Mouse (Mus musculus) thymus, postnatal 14 days (tissue): ENCODE measurements around the gene Lrg1.
A peak's percentile ranks its signal among the peaks of the same experiment; 100 is the strongest.
"Not testable (repeated sequence)": the region's sequence is repeated elsewhere in the genome, so short reads cannot be mapped to it uniquely, and the experiment has no call there.

Source experiments
- DNase-seq: peaks from one replicate; pipeline ENCODE4 v3.0.0; 2021

Gene Lrg1

DNA sequence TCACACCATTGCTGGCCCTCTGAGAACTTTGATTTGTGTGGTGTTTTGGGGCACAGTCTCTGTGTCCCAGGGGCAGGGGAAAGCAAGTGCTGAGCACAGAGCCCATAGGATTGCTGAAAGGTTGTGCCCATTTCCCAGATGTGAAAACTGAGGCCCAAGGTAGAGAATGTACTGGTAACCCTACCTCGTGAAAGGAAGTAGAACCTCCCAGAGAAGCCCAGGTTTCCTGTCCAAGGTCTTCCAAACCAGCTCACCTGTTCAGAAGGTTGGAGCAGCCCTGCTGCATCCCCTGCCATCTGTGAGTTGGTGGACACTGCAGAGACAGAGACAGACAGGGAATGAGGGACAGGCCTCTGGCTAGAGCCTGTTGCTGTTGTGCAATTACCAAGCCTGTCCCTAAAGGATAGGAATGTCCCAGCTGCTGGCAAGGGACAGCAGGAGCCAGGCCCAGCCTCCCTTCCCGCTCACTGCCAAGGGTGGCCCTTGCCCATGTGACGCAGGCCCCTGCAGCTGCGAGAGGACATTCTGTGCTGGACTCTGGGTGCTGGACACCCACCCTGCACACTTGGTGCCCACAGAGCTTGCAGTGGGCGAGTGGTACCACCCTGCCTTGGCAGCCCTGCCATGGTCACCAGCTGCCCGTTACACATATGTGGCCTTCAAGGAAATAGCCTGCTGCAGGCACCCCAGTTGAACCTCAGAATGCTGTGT is 13.3 kb downstream of the Lrg1 start:
- no peak for DNase-seq

DNA sequence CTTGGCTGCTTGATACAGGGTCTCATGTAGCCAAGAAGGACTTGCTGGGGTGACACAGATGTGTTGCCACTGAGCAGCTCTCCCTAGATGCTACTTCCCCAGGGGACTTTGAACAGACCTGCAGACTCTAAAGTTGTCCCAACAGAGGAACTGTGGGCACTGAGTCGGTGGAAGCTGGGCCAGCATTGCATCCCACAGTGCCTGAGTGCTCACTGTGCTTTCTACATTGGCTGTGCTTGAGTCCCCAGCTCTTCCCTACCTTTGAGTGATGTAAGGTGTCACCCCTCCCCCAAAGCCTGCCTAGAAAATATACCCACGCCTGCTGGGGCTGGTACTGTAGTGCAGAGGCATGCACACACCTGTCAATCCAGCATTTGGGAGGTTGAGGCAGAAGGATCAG is 14.1 kb downstream of the Lrg1 start:
- DNase-seq = no peak

DNA sequence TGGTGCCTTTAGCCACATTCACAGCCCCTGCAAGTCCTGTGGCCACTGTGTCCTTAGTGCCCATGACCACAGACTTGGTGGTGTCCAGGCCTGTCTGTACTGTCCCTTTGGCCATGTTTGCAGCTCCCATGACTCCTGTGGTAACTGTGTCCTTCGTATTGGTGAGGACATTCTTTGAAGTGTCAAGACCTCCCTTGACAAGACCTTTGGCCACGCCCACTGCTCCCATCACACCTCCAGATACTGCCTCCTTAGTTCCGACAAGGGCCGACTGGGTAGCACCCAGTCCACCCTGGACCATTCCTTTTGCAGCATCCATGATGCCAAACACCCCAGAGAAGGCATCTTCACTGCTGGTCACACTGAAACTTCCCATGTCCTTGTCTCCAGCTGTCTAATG is 14.8 kb downstream of the Lrg1 start:
- DNase-seq = no peak

DNA sequence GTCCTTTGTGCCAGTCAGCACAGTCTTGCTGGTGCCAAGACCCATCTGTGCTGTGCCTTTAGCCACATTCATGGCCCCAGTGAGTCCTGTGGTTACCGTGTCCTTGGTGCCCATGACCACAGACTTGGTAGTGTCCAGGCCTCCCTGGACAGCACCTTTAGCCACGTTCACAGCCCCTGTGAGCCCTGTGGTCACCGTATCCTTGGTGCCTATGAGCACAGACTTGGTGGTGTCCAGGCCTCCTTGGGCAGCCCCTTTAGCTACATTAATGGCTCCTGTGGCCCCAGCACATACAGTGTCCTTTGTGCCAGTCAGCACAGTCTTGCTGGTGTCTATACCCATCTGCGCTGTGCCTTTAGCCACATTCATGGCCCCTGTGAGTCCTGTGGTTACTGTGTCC is 15.4 kb downstream of the Lrg1 start:
- DNase-seq = not testable (repeated sequence)

DNA sequence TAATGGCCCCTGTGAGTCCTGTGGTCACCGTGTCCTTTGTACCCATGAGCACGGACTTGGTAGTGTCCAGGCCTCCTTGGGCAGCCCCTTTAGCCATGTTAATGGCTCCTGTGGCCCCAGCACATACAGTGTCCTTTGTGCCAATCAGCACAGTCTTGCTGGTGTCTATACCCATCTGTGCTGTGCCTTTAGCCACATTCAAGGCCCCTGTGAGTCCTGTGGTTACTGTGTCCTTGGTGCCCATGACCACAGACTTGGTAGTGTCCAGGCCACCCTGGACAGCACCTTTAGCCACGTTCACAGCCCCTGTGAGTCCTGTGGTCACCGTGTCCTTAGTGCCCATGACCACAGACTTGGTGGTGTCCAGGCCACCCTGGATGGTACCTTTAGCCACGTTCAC is 17.0 kb downstream of the Lrg1 start:
- DNase-seq = not testable (repeated sequence)

DNA sequence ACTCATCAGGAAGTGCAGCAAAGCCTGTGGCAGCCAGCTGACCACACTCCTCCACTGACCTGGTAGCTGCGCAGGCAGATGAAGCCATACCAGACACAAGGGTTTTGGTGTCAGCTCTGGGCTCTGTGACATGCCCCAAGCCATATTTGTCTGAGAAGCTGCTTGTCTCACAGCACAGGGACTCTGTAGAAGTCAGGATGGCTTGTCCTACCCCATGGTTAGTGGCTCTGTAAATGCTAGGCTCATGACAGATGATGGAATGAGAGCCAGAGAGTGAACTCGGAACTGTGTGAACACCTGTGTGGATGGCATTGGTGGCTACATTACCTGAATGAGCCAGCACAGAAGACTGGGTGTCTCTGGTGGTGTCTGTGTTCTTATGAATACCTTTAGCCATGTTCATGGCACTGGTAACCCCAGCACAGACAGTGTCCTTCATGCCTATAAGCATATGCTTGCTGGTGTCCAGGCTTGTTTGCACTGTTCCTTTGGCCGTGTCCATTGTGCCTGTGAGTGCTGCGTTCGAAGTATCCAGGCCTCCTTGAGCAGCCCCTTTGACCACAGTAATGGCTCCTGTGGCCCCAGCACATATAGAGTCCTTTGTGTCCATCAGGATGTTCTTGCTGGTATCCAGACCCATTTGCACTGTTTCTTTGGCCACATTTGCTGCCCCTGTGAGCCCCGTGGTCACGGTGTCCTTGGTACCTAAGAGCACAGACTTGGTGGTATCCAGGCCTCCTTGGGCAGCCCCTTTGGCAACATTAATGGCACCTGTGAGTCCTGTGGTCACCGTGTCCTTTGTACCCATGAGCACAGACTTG is 18.1 kb downstream of the Lrg1 start:
- no peak for DNase-seq

DNA sequence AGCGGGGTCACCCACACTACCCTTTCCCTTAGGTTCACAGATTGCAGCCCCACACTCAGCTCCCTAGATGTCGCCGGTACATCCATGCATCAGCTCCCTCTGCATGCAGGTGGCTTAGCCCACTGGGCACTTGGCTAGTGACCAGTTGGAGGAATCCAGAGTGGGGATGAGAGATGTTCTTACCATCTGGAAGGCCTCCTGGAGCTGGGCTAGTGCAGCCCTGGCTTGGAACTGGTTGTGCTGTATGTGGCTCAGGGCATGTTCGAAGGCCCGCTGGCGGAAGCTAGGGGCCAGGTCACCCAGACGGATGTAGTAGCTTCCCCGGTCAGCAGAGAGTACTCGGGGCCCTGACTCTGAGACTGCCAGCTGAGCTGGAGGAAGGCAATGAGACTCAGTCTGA is 18.9 kb downstream of the Lrg1 start:
- DNase-seq = no peak

DNA sequence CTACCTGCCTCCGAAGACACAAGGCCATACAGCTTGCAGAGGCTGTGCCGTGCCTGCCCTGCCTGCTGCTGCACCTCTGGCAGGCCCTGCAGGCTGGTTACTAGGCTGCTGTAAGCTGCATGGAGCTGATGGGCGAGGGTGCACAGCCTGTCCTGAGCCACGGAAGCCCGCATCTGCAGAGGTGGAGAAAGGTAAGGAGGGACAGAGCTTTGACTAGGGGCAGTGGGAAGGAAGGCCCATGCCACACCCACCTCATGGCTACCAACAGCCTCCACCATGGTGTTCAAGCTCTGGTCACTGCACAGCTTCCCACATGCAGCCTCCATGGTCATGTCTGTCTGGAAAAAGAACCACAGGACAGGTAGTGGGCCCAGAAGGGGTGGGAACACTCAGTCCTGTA is 19.6 kb downstream of the Lrg1 start:
- DNase-seq = no peak

DNA sequence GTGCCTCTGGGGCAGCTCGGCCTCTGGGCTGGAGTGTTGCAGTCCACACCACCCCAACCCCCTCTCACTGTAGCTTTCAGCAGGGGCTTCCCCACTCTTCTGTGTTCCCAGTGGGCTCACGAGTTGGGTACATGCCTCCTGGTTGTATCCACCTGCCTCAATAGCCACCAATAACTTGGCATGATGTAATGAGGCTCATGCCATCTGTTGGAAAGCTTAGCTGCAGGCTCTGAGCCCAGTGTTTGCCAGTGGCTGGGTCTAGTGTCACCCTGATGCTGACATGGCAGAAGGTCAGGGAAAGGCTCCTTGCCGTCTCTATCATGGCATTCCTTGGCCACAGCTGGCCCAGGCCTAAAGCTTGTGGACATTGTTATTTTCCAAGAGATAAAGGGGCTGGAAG is 21.0 kb downstream of the Lrg1 start:
- no peak for DNase-seq

DNA sequence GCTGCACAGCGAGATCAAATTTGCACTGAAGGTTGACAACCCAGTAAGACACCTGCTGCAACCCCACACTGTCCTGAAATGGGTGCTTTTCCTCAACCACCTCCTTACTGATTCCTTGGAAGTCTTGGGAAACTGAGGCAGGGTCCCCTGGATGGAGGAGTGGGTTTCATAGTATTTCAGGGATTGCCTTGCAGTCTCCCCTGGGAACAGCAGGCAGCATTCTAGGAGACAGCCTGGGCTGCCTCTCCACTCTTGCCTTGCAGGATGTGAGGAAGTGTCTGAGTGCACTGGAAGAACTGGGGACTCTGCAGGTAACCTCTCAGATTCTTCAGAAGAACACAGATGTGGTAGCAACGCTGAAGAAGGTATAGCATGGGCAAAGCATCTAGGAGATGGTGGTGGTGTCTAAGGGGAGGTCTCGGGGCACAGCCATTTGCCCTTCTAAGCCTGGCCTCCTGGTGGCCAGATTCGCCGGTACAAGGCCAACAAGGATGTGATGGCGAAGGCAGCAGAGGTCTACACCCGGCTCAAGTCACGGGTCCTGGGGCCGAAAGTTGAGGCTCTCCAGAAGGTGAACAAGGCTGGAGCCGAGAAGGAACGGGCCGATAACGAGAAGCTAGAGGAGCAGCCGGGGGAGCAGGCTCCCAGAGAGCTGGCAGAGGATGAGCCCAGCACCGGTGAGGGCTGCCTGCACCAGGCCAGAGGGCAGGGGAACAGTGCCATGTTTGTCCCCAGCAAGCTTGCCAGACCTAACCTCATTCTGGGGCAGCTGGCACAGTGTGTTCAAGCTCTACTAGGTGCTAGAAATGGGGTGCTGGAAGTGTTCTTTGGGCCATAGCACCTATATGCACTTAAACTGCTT is 22.9 kb downstream of the Lrg1 start:
- DNase-seq = no peak

DNA sequence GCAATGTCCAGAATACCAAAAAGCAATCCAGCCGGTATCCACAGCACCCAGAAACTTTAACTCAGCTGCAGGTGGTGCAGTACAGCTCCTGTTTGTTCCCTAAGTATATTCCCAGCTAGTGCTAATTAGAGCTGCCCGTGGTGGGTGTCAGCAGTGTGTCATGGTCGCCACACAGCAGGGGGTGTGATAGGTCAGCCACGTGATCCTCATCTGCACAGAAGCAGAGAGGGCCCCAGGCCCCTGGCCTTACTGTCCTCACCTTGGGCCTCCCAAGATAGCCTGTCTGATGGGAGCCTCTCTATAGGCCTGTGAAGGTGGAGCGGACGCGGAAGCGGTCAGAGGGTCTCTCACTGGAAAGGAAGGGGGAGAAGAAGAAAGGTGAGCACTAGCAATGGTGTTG is 23.6 kb downstream of the Lrg1 start:
- DNase-seq = no peak

DNA sequence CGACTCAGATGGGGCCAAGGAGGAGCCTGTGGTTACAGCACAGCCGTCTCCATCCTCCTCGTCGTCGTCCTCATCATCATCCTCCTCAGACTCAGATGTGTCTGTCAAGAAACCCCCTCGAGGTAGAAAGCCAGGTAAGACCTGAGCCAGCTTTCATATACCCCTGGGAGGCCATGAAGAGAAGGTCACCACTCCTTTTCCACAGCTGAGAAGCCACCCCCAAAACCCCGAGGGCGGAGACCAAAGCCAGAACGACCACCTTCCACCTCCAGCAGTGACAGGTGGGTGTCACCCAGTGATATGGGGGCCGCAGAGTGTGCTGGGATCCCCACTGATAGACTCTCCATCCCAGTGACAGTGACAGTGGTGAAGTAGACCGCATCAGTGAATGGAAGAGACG is 24.9 kb downstream of the Lrg1 start:
- no peak for DNase-seq

DNA sequence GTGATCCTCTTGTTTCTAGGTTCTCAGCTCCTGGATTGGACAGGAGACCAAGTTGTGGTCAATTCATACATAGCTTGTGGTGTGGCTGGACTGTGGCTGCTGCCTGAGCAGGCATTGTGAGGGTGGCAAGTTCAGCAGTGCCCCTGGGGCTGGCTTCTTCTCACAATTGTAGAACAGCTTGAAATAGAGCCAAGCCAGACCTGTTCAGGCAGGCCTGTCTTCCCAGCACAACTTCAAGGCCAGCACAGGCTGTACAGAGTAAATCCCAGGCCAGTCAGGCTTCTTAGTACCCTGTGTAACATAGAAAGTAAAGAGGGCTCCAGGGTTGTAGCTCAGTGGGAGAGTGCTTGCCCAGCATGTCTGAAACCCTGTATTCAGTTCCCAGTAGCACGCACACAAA is 29.0 kb downstream of the Lrg1 start:
- no peak for DNase-seq

DNA sequence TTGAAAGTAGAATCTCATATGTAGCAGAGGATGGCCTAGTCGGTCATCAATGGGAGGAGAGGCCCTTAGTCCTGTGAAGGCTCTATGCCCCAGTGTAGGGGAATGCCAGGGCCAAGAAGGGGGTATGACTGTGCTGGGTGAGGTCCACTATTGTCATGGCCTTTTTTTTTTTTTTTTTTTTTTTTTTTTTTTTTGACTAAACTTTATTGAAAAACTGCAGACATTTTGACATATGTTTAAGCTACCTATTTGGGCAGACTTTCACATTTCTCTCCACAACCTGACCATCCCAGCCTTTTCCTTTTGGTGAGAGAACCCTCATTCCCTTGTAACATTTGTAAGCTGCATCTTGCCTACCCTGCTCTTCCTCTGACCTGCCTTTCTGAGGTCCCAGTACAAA is 29.5 kb downstream of the Lrg1 start:
- DNase-seq = no peak

DNA sequence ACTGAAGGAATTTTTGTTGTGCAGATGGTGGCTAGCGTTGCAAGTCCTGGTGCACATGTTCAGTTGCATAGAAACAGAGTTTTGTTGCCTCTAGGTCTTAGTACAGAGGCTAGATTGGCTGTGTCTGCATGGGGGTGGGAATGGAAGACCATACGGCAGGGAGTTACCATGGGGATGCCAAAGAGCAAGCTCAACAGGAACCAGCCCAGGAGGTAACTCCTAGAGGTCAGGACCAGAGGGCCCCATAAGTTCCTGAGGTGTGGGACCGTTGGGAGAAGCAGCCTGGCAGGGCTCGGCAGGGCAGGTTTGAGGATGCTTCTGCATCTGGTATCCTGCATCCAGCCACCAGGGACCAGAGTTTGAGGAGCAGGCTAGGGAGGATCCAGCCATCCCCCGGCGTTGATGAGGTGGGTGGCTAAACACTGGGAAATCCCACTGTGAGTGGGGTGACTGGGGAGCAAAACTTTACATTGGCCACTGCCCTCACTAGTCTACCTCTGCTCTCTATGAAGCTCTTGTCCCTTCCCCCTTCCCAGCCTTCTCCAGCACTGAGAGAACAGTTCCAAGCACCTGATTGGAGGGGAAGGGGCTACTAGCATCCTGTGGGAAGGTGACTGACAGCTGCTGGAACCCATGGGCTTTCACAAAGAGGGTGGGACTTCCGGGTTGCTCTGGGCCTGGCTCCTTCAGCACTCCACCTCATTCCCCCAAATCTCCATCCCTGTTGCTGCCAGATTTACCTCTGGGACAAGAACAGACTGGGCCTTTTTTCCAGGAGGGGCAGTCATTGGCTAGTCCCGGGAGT is 40.8 kb downstream of the Lrg1 start:
- DNase-seq = peak; percentile 21

DNA sequence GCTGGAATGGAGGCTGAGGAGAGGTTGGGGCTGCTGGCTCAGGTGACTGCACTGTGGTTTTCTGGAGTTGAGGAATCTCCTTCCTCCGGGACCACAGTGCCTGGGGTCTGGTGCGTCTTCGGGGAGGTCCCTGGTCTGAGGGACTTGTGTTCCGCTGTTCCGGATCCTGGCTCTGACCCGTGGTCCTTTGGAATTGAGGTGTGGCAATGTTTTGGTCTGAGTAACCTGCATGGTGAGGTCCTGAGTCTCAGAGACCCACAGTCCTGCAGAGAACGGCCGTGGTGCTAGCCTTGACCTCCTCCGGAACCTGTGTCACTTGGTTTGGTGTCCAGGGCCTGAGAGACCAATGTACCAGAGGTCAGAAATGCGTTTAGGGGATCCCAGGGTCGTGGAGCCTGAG is 41.9 kb downstream of the Lrg1 start:
- peak; percentile 41 for DNase-seq

DNA sequence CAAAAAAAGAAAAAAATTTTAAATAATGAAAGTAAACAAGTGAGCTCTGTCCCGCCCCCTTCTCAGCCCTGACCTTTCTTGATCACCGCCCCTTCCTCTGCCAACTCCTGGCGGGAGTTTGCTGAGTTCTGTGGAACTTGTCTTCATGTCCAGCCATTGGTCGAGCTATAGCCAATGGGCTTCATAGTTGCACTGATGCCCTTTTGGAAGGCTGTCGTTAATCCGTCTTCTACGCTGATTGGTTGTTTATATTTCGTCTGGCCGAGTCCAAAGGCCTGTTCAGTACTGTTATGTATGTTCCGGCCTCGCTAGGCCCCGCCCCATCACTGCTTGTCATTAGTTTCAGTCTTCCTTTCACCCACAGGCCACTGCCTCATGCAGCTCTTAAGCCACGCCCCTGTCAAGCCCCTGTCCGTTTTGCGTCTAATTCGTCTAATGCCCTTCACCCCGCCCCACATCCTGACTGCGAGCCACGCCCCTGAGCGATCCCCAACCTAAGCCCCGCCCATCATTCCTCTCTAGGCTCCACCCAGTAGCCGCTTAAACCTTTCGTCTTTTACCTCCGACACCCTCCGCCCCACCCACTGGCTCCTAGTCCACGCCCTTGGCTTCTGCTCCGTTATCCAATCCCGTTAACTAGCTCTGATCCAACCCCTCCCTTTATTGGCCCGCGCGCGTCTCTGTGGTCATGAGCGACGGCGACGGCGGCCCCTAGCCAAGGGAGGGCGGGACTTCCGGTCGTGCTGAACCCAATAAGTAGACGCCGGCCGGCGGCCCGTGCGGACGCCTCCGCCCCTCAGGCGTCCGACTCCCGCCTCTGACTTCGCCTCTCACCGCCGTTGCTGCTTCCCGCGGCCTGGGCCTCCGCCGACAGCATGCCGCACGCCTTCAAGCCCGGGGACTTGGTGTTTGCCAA is 42.7 kb downstream of the Lrg1 start, which contains the start of gene Hdgfl2:
Gene Hdgfl2 (plus strand): TSS at position 755 of the 916 bp plus-strand sequence.
- peak; percentile 100 for DNase-seq

DNA sequence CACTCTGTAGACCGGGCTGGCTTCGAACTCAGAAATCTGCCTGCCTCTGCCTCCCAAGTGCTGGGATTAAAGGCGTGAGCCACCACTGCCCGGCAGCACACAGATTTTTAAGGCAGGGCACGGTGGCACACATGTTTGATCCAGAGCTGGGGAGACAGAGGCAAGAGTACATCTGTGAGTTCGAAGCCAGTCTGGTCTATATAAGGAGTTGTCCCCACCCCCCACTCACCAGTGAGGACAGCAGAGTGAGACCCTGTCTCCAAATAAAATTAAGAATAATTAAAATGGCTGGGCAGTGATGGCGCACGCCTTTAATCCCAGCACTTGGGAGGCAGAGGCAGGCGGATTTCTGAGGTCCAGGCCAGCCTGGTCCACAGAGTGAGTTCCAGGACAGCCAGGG is 43.4 kb downstream of the Lrg1 start:
- DNase-seq = peak; percentile 35

DNA sequence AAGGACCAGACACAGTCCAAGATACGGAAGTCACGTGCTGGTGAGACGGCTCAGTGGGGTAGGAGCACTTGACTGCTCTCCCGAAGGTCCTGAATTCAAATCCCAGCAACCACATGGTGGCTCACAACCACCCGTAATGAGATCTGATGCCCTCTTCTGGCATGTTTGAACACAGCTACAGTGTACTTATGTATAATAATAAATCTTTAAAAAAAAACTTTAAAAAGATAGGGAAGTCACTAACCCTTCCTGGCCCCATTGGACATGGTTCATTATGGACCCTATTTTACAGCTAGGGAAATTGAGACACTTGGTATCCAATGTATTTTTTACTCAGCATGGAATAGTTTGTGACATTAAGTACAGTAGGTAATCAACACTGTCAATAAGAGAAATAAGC is 44.3 kb downstream of the Lrg1 start:
- DNase-seq = no peak

DNA sequence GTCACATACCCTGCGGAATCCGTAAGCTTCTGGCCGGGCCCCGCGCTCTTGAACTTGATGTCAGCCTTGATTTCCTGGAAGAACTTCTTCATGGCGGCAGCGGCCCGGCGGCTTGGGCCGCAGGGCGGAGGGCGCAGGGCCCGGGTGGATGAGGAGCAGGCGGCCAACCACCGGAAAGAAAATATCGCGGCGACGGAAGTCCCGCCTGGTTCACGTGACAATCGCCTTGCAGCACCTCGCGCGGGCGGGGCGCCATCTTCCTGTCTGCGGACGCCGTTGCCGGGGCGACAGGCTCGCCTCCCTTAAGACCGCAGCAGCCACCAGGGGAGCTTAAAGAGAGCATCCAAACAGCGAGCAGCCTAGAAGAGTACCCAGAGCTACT is 47.0 kb downstream of the Lrg1 start, which contains the start of gene Ubxn6:
Gene Ubxn6 (minus strand): TSS at position 202 of the 382 bp plus-strand sequence.
- peak; percentile 98 for DNase-seq

DNA sequence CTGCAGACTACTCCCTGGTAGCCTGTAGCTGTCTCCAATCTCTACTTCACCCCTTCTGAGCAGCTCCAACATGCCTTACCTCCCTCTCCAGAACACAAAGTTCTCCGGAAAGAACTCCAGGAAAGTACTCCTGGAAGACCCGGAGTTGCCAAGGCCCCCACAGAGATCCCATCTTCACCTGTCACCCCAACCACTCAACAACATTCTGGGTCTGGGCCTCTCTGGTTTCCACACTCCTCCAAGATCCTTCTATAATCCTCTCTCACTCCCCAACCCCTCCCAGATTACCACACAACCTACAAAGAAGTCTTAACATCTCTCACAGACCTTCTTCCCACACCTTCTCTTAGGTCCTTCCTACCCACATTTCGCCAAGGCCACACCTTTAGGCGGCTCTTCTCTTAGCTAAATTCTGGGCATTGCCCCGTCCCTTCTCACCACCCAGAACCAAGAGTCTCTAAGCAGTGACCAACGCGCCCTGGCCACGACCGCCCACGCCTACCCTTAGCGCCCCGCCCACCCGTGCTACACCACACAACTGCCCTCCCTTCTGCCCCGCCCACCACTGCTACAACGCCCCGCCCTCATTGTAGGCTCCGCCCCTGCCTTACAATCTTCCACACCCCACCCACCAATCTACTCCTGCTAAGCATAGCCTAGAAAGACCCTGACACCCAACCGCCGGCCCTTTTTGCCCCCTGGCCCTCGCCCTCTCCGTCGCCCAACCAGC is 47.5 kb downstream of the Lrg1 start:
- DNase-seq = peak; percentile 85
